Mouse (Mus musculus) CH12.LX (cell line): ENCODE measurements around the gene Nfx1. TPM values are rescaled to one million over a fixed set of nuclear protein-coding genes. Genes with fewer than 3 reads are reported as not detected.

Experiments
- DNase-seq: peaks from one replicate; pipeline ENCODE4 v3.0.0-alpha.2; 2013; ENCODE audit errors: extremely low read depth
- H3K27ac ChIP-seq: 2 replicates; pipeline ENCODE4 v1.5.1; 2012; ENCODE audit warnings: low read depth, mild to moderate bottlenecking, control low read depth, moderate library complexity; ENCODE audit not compliant: insufficient read depth
- H3K27me3 ChIP-seq: replicated peaks from 2 replicates; pipeline ENCODE3; 2012; ENCODE audit warnings: inconsistent platforms
- H3K36me3 ChIP-seq, 2 experiments: replicated peaks in 1 of 2; 2 replicates each; pipeline versions ENCODE3 to v1.6.1; 2012; ENCODE audit warnings: inconsistent platforms in 1 of 2, low read length in 1 of 2, mild to moderate bottlenecking in 1 of 2, mixed read lengths in 1 of 2, moderate library complexity in 1 of 2; ENCODE audit not compliant: control insufficient read depth in 1 of 2, insufficient read depth in 1 of 2
- H3K4me1 ChIP-seq, 2 experiments: 2 replicates each; pipeline ENCODE4 v1.6.1; 2012; ENCODE audit warnings: inconsistent platforms in 1 of 2, moderate library complexity in 1 of 2; ENCODE audit not compliant: insufficient read depth in 2 of 2, control insufficient read depth in 1 of 2
- H3K4me2 ChIP-seq: 2 replicates; pipeline ENCODE4 v1.6.1; 2012; ENCODE audit warnings: low read depth, mild to moderate bottlenecking, control low read depth; ENCODE audit not compliant: poor library complexity, insufficient read depth, severe bottlenecking
- H3K4me3 ChIP-seq, 3 experiments: fragments of 150-350 bp in 1 of 3; sonication (generic) in 1 of 3; replicated peaks in 1 of 3; 2 replicates each; pipeline versions ENCODE3 to v1.5.1; 2011 to 2012; ENCODE audit warnings: low read depth in 2 of 3, low read length in 2 of 3, mild to moderate bottlenecking in 2 of 3, moderate library complexity in 2 of 3, control low read depth in 1 of 3, improper control_type of control experiment in 1 of 3, inconsistent platforms in 1 of 3, mixed read lengths in 1 of 3; ENCODE audit not compliant: poor library complexity in 1 of 3
- H3K79me2 ChIP-seq: replicated peaks from 2 replicates; pipeline ENCODE4 v1.6.1; 2012; ENCODE audit warnings: mild to moderate bottlenecking, moderate library complexity; ENCODE audit not compliant: control insufficient read depth, poor library complexity, insufficient read depth, severe bottlenecking; ENCODE audit errors: extremely low read depth
- H3K9ac ChIP-seq: 2 replicates; pipeline ENCODE4 v1.6.1; 2012; ENCODE audit warnings: low read depth, mild to moderate bottlenecking, control low read depth, moderate library complexity; ENCODE audit not compliant: insufficient read depth
- H3K9me3 ChIP-seq: replicated peaks from 2 replicates; pipeline ENCODE3; 2012; ENCODE audit warnings: low read length, inconsistent platforms, mixed read lengths
- CHD1 ChIP-seq: IDR thresholded peaks from 2 replicates; pipeline ENCODE4 v1.6.1; 2012; ENCODE audit warnings: low read depth, low read length, improper control_type of control experiment, inconsistent platforms
- CHD2 ChIP-seq: IDR thresholded peaks from 2 replicates; pipeline ENCODE4 v1.6.1; 2011; ENCODE audit warnings: low read length, improper control_type of control experiment
- ELF1 ChIP-seq: IDR thresholded peaks from 2 replicates; pipeline ENCODE4 v1.6.1; 2014; ENCODE audit warnings: low read depth, mild to moderate bottlenecking, inconsistent platforms, low read length, improper control_type of control experiment
- ETS1 ChIP-seq: conservative IDR thresholded peaks from 2 replicates; pipeline ENCODE4 v1.6.1; 2012; ENCODE audit warnings: low read depth, mild to moderate bottlenecking, inconsistent platforms, low read length, improper control_type of control experiment, moderate library complexity
- GABPA ChIP-seq: IDR thresholded peaks from 2 replicates; pipeline ENCODE4 v1.6.1; 2012; ENCODE audit warnings: low read depth, low read length, improper control_type of control experiment, inconsistent platforms; ENCODE audit not compliant: insufficient replicate concordance
- HCFC1 ChIP-seq: IDR thresholded peaks from 2 replicates; pipeline ENCODE4 v1.6.1; 2012; ENCODE audit warnings: low read depth, mild to moderate bottlenecking, inconsistent platforms, low read length, improper control_type of control experiment
- MAFK ChIP-seq: IDR thresholded peaks from 2 replicates; pipeline ENCODE4 v1.6.1; 2011; ENCODE audit warnings: low read length, improper control_type of control experiment; ENCODE audit not compliant: insufficient replicate concordance
- MAX ChIP-seq: IDR thresholded peaks from 2 replicates; pipeline ENCODE4 v1.6.1; 2011; ENCODE audit warnings: low read length, improper control_type of control experiment
- MAZ ChIP-seq: IDR thresholded peaks from 2 replicates; pipeline ENCODE4 v1.6.1; 2012; ENCODE audit warnings: low read depth, mild to moderate bottlenecking, inconsistent platforms, low read length, improper control_type of control experiment, moderate library complexity
- MXI1 ChIP-seq: IDR thresholded peaks from 2 replicates; pipeline ENCODE4 v1.6.1; 2011; ENCODE audit warnings: mild to moderate bottlenecking, low read depth, low read length, improper control_type of control experiment
- POLR2AphosphoS2 ChIP-seq: IDR thresholded peaks from 2 replicates; pipeline ENCODE4 v1.6.1; 2011; ENCODE audit warnings: low read depth, low read length, improper control_type of control experiment
- RAD21 ChIP-seq: IDR thresholded peaks from 2 replicates; pipeline ENCODE4 v1.6.1; 2011; ENCODE audit warnings: low read depth, mild to moderate bottlenecking, low read length, improper control_type of control experiment, moderate library complexity
- SIN3A ChIP-seq: IDR thresholded peaks from 2 replicates; pipeline ENCODE4 v1.6.1; 2012; ENCODE audit warnings: low read length, improper control_type of control experiment, inconsistent platforms
- SMC3 ChIP-seq: IDR thresholded peaks from 2 replicates; pipeline ENCODE4 v1.6.1; 2011; ENCODE audit warnings: low read depth, low read length, improper control_type of control experiment
- TBP ChIP-seq: conservative IDR thresholded peaks from 2 replicates; pipeline ENCODE4 v1.6.1; 2011; ENCODE audit warnings: low read depth, low read length, improper control_type of control experiment
- UBTF ChIP-seq: IDR thresholded peaks from 2 replicates; pipeline ENCODE4 v1.6.1; 2012; ENCODE audit warnings: low read depth, mild to moderate bottlenecking, inconsistent platforms, low read length, improper control_type of control experiment, moderate library complexity
- USF1 ChIP-seq: IDR thresholded peaks from 2 replicates; pipeline ENCODE4 v1.6.1; 2014; ENCODE audit warnings: low read depth, mild to moderate bottlenecking, inconsistent platforms, low read length, improper control_type of control experiment
- USF2 ChIP-seq: conservative IDR thresholded peaks from 2 replicates; pipeline ENCODE4 v1.6.1; 2011; ENCODE audit warnings: low read depth, low read length, improper control_type of control experiment
- ZC3H11A ChIP-seq: IDR thresholded peaks from 2 replicates; pipeline ENCODE4 v1.6.1; 2012; ENCODE audit warnings: low read depth, mild to moderate bottlenecking, inconsistent platforms, low read length, improper control_type of control experiment
- ZKSCAN1 ChIP-seq: IDR thresholded peaks from 2 replicates; pipeline ENCODE4 v1.6.1; 2012; ENCODE audit warnings: low read depth, inconsistent platforms, low read length, improper control_type of control experiment, borderline replicate concordance
- dilution Hi-C: fragments of 300-500 bp; cut with MboI; formaldehyde crosslinking; loops from 2 replicates; pipeline ENCODE4 v1.14.3; 2020; ENCODE audit warnings: low sequenced_read_pairs; ENCODE audit not compliant: extremely low pct_unique_long_range_greater_than_20kb, extremely low pct_ligation_motif_present
- in situ Hi-C: fragments of 300-500 bp; cut with MboI; formaldehyde crosslinking; loops from 3 replicates; pipeline ENCODE4 v1.14.3; 2019; ENCODE audit warnings: low sequenced_read_pairs, low pct_ligation_motif_present, low pct_unique_long_range_greater_than_20kb, mixed read lengths
- polyA plus RNA-seq: library from polyadenylated mRNA; unstranded; fragments of >175 nt; gene quantifications from 2 replicates; pipeline ENCODE4 v1.2.1, GENCODE M21; 2012; ENCODE audit warnings: low read depth; ENCODE audit not compliant: insufficient read length
- total RNA-seq, 2 experiments: library from RNA; depleted of rRNA; stranded (reverse); fragments of 300-350 nt in 1 of 2; fragments of >200 nt in 1 of 2; gene quantifications; 2 replicates each; pipeline ENCODE4 v1.2.3; 2012 to 2014

Nfx1 gene
- total and polyA plus RNA-seq, 3 experiments = 55.5 to 89.8 (median 70.5) TPM

GRCm38 (mm10) chr4:40983686-40984085 is 13.0 kb downstream of the Nfx1 start:
- H3K9ac ChIP-seq = no peak overlapping the region
- TF ChIP-seq HCFC1 (no peak), ETS1 (no peak), SIN3A (no peak), MAX (no peak), USF1 (no peak), ELF1 (no peak), MAFK (no peak), RAD21 (no peak), ZC3H11A (no peak), USF2 (no peak), CHD2 (no peak), CHD1 (no peak), MXI1 (no peak), MAZ (no peak), GABPA (no peak), ZKSCAN1 (no peak)
- no peaks in the 10 kb centered on the region for H3K4me1 ChIP-seq
- peaks cover 63 to 99% of the 10 kb centered on the region in 2 experiments for H3K36me3 ChIP-seq
- H3K9me3 ChIP-seq = no peaks in the 10 kb centered on the region
- DNase-seq = no peak
- dilution Hi-C loops = no loop called here
- in situ Hi-C loops = no loop called here
- H3K27ac ChIP-seq = no peak overlapping the region
- H3K4me2 ChIP-seq = no peak overlapping the region
- no peaks in the 10 kb centered on the region for H3K27me3 ChIP-seq
- H3K79me2 ChIP-seq = peaks cover 31% of the 10 kb centered on the region
- no peak overlapping the region for H3K4me3 ChIP-seq

GRCm38 (mm10) chr4:40989633-40990032 is 18.9 kb downstream of the Nfx1 start:
- no peak for TF ChIP-seq ELF1
- no peak for TF ChIP-seq TBP
- TF ChIP-seq CHD1 = no peak
- no peak for TF ChIP-seq ZKSCAN1
- no peak for TF ChIP-seq MAX
- no peak for TF ChIP-seq UBTF
- no peak for TF ChIP-seq POLR2AphosphoS2
- no peak for TF ChIP-seq SMC3
- TF ChIP-seq HCFC1 = no peak
- TF ChIP-seq MAFK = no peak
- in situ Hi-C loops = no loop called here
- H3K4me2 ChIP-seq = no peak overlapping the region

More at GRCm38 (mm10) chr4:40989633-40990032, 18.9 kb downstream of the Nfx1 start:
- no peaks in the 10 kb centered on the region for H3K27me3 ChIP-seq
- no peak overlapping the region for H3K9ac ChIP-seq
- H3K79me2 ChIP-seq = peaks cover 2% of the 10 kb centered on the region; the same call in 1 of the 2 replicates
- DNase-seq = no peak
- no peaks in the 10 kb centered on the region for H3K9me3 ChIP-seq
- no peak overlapping the region for H3K4me3 ChIP-seq
- H3K36me3 ChIP-seq = peaks cover 74 to 96% of the 10 kb centered on the region in 2 experiments
- H3K4me1 ChIP-seq = no peaks in the 10 kb centered on the region
- H3K27ac ChIP-seq = no peak overlapping the region
- dilution Hi-C loops = no loop called here
